ENCODE assay signal across 15 mouse cellular contexts in genomic region chr9:107833826-107834225, GRCm38 (mm10). TPM values are rescaled to one million over a fixed set of nuclear protein-coding genes. Genes with fewer than 3 reads are reported as not detected.
DNase-seq lines count a peak whose midpoint lies in the region.
"Had no signal": no experiment of that assay in that cellular context is flagged by ENCODE, and none has a peak within 500 bp of the region (broad histone marks: within the 10 kb centered on the region; RNA-seq: fewer than 3 reads in every experiment).

No protein-coding gene starts in this region.

- 92% methylated on average over 3 of the region's 3 CpGs for WGBS in embryonic facial prominence, embryonic 10.5 days

- H3K36me3 ChIP-seq in embryonic facial prominence, embryonic 10.5 days (replicated peaks) = peaks cover 87% of the 10 kb centered on the region

- H3K27me3 ChIP-seq in embryonic facial prominence, embryonic 10.5 days (replicated peaks; ENCODE audit: low read depth, poor library complexity, severe bottlenecking) = no peaks in the 10 kb centered on the region
- H3K27me3 ChIP-seq: embryonic facial prominence, embryonic 13.5 days; limb, embryonic 15.5 days; midbrain, embryonic 13.5 days had no signal

- DNase-seq in 3134 (ENCODE audit: extremely low read depth, insufficient read length, low spot score) = peak; percentile 60
- DNase-seq in Muller cell, postnatal 12 days (ENCODE audit: inconsistent ontology term) = peak; percentile 78
- peak; percentile 67 to 73 for DNase-seq in lung, adult 18-20 months
- DNase-seq in lung, postnatal 25 days (ENCODE audit: low spot score) = peak; percentile 70
- no peak for DNase-seq in gastrocnemius, postnatal 25 days
- DNase-seq in embryonic facial prominence, embryonic 10.5 days (ENCODE audit: low spot score) = no peak
- no peak for DNase-seq in layer of hippocampus, postnatal 25 days (ENCODE audit: extremely low spot score in 1 of 2, low spot score in 1 of 2)
- DNase-seq: cerebellum, adult 8-10 months; kidney, adult 2 months; kidney, postnatal 36 days had no signal

- no peaks in the 10 kb centered on the region for H3K9me3 ChIP-seq in embryonic facial prominence, embryonic 10.5 days
- H3K9me3 ChIP-seq: embryonic facial prominence, embryonic 13.5 days; forebrain, embryonic 10.5 days; G1E; limb, embryonic 15.5 days; midbrain, embryonic 13.5 days had no signal

- no peak overlapping the region for H3K27ac ChIP-seq in embryonic facial prominence, embryonic 10.5 days (replicated peaks)
- H3K27ac ChIP-seq: embryonic facial prominence, embryonic 13.5 days; forebrain, embryonic 10.5 days; limb, embryonic 15.5 days; midbrain, embryonic 13.5 days had no signal

- H3K4me3 ChIP-seq in embryonic facial prominence, embryonic 10.5 days = no peak overlapping the region
- H3K4me3 ChIP-seq: embryonic facial prominence, embryonic 13.5 days; forebrain, embryonic 10.5 days; limb, embryonic 15.5 days; midbrain, embryonic 13.5 days had no signal

- H3K4me1 ChIP-seq in embryonic facial prominence, embryonic 10.5 days = no peaks in the 10 kb centered on the region
- H3K4me1 ChIP-seq: embryonic facial prominence, embryonic 13.5 days; forebrain, embryonic 10.5 days; limb, embryonic 15.5 days; midbrain, embryonic 13.5 days had no signal

RNA-seq across cellular contexts. Expression of gene Rbm6, which starts 39.2 kb away (rescaled TPM):
- total RNA-seq in gastrocnemius, postnatal 25 days (2021) = 10 to 100 TPM; 18.3 to 20.7 TPM
- 114 and 116 TPM in 2 replicates for polyA plus RNA-seq in embryonic facial prominence, embryonic 10.5 days (2016; fragmentation: Nextera tagmentation; extraction: Ambion mirVana)
- 10 to 100 TPM; 52.3 to 59.6 TPM for total RNA-seq in layer of hippocampus, postnatal 25 days (2021)

RNA-seq across cellular contexts. Expression of gene Mon1a, which starts 54.1 kb away (rescaled TPM):
- 1 to 10 TPM; 8.3 to 9.6 TPM for total RNA-seq in gastrocnemius, postnatal 25 days (2021)
- 12.2 and 12.7 TPM in 2 replicates for polyA plus RNA-seq in embryonic facial prominence, embryonic 10.5 days (2016; fragmentation: Nextera tagmentation; extraction: Ambion mirVana)
- 10 to 100 TPM; 24.4 to 25.1 TPM for total RNA-seq in layer of hippocampus, postnatal 25 days (2021)

Comparison
In these comparisons a context has a peak if more than half of its experiments do, and no peak if none do; other contexts are left out.
1. DNase-seq: peak in 3134 (single experiment), Muller cell, postnatal 12 days (single experiment), lung, adult 18-20 months (2 of 2) and lung, postnatal 25 days (single experiment); none in gastrocnemius, postnatal 25 days (single experiment), embryonic facial prominence, embryonic 10.5 days (single experiment) and layer of hippocampus, postnatal 25 days (0 of 2).